Mouse (Mus musculus) 3134 (cell line): ENCODE data around the gene Rad54l.

Source experiments
- DNase-seq: peaks from one replicate; pipeline ENCODE4 v3.0.0-alpha.2; 2011; ENCODE audit warnings: low spot score; ENCODE audit not compliant: insufficient read length; ENCODE audit errors: extremely low read depth

Rad54l gene

GRCm38 (mm10) chr4:116074861-116075620, 48.4 kb downstream of the Rad54l start, which contains the start of the genes Uqcrh and Lrrc41:
Gene Uqcrh, minus strand, starts transcription at chr4:116075071.
Gene Lrrc41, plus strand, starts transcription at chr4:116075269.
- peak; percentile 90 for DNase-seq

- DNase-seq, result no peak
These were observed 49.3 kb downstream of the Rad54l start for GRCm38 (mm10) chr4:116074145-116074675.

- DNase-seq, result no peak
These were observed 50.3 kb downstream of the Rad54l start for GRCm38 (mm10) chr4:116073146-116073545.

- no peak for DNase-seq
These were observed 53.4 kb downstream of the Rad54l start for GRCm38 (mm10) chr4:116070116-116070515.

GRCm38 (mm10) chr4:116063855-116064254, 59.6 kb downstream of the Rad54l start:
- DNase-seq, result no peak

- no peak for DNase-seq
These were observed 64.3 kb downstream of the Rad54l start for GRCm38 (mm10) chr4:116059012-116059726.

GRCm38 (mm10) chr4:116057559-116057958, 65.9 kb downstream of the Rad54l start:
- no peak for DNase-seq

- DNase-seq, result peak; percentile 95
These were observed 70.0 kb downstream of the Rad54l start, which contains the start of gene Nsun4 for GRCm38 (mm10) chr4:116053399-116053961. Gene Nsun4, minus strand, starts transcription at chr4:116053876.

- DNase-seq, result no peak
These were observed 70.8 kb downstream of the Rad54l start for GRCm38 (mm10) chr4:116052526-116053293.

GRCm38 (mm10) chr4:116049211-116049610, 74.3 kb downstream of the Rad54l start:
- DNase-seq, result no peak

- no peak for DNase-seq
These were observed 75.2 kb downstream of the Rad54l start for GRCm38 (mm10) chr4:116048130-116048920.

GRCm38 (mm10) chr4:116047681-116048080, 75.8 kb downstream of the Rad54l start:
- DNase-seq, result no peak

- DNase-seq, result no peak
These were observed 76.9 kb downstream of the Rad54l start for GRCm38 (mm10) chr4:116046604-116047003.
